Mouse (Mus musculus): ENCODE measurements around the gene Avp.

Avp gene

DNA sequence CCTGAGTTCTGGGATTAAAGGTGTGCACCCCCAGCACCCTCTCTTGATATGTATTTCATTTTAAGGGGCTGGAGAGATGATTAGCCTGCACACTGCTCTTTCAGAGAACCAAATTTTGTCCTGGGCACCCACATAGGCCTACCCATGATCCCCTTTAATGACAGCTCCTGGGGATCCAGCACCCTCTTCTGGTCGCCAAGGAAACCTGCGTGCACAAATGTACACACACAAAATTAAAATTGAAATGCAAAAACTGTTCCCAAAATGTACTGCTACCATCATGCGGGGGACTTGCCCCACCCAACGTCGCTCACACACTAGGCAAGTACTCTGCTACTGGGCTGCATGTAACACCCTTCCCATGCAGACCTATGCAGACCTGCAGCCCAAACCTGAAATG is 7.4 kb downstream of the Avp start:
- DNase-seq (ENCODE audit: low read depth, low spot score) = no peak

DNA sequence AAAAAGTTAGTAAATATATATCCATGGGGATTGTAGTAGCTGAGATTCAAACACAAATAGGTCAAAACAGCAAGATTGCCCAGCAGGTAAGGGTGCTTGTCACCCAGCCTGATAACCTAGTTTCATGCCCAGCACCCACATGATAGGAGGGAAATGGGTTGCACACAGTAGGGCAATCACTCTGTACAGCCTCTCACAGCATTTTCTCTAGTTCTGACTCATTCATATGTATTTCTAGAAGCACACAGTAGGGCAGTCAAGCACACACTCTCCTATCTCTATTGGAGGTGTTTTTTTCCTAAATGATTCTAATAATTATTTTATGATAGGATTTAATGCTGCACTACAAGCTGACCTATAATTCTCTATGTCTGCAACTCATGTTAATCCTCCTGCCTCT is 12.4 kb downstream of the Avp start:
- DNase-seq (ENCODE audit: low read depth, low spot score) = no peak

DNA sequence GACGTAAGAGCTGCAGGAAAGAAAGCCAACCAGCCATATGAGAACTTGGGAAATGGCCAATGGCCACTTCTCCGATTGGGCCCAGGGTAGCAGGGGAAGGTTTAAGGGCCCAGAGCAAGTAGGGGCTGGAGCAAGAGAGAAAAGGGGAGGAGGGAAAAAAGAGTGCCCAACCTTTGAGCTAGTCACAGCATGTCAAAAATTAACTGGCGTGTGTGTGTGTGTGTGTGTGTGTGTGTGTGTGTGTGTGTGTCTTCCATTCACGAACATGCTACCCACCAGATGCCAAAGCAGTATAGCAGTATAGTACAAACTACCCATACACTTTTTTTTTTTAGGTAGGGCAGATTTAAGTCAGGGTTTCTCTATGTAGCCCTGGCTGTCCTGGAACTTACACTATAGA is 13.4 kb downstream of the Avp start:
- no peak for DNase-seq (ENCODE audit: low read depth, low spot score)

DNA sequence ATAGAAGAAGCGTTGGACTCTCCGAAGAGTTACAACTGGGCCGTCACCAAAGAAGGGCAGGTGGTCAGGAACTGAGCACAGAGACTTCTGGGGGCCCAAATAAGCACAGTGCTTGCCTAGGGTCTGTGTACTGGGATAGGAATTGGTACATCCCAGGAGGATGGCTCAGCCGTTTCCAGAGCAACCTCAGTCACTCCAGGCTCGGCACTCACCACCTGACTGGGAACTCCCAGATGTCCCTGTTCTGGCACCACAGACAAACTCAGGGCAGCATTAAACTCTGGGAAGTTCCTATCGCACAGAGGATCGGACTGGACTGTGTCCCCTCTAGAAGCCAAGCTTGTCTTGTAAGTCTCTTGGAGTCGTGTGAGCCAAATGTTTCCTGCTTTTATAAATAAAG is 17.4 kb downstream of the Avp start:
- DNase-seq (ENCODE audit: low read depth, low spot score) = no peak

DNA sequence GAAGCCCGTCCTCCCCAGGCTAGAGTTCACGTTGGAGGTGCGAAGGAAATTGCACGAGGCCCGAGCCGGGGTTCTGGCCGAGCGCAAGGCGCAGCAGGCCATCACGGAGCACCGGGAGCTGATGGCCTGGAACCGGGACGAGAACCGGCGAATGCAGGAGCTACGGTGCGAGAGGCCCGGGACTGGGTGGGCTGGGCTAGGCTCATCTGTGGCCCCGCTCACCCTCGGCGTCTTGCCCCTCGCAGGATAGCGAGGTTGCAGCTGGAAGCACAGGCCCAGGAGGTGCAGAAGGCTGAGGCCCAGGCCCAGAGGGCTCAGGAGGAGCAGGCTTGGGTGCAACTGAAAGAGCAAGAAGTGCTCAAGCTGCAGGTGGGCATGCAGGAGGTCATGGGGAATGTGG is 18.3 kb downstream of the Avp start:
- no peak for DNase-seq (ENCODE audit: low read depth, low spot score)

DNA sequence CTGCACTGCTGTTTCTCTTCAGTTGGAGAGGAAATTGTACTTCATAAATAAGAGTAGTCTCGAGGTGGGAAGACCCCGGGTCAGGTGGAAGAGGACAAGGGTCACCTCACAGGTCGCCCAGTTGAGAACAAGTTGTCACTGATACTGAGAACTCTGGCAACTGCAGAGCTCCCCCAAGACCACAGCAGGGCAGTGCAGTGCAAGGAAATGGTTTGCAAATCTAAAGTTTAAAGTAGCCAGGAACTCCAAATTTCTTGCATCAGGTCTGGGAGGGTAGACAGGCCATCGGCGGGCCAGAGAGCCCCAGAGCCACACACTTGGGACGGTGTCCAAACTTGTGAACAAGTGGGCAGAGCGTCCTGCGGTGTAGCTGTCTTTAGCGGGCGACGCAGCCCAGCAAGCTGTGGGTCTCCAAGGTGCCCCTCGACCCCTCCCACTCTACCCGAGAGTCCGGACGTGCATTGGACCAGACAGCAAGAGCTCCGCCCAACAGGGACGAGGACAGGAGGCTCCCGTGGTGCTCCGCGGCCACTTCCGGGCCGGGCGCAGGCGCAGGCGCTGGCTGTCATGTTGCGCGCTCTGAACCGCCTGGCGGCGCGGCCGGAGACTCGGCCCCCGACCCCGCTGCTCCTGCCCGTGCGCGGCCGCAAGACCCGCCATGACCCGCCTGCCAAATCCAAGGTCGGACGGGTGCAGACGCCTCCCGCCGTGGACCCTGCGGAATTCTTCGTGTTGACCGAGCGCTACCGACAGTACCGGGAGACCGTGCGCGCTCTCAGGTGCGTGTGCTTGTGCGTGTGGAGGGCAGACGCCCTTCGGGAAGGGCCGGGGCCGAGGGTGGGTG is 18.9 kb downstream of the Avp start, which contains the start of gene Mrps26:
Gene Mrps26, plus strand, starts transcription at position 531 of the 844 bp plus-strand sequence.
- DNase-seq (ENCODE audit: low read depth, low spot score) = peak; percentile 98

DNA sequence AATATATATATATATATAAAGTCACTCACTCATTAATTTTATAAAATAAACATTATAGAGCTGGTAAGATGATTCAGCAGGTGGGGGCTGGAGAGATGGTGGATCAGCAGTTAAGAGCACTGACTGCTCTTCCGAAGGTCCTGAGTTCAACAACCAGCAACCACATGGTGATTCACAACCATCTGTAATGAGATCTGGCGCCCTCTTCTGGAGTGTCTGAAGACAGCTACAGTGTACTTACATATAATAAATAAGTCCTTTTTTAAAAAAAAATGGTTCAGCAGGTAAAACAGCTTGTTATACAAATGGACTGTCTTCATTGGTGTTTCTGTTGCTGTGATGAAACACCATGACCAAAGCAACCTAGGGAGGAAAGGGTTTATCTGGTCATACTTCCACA is 24.3 kb downstream of the Avp start:
- DNase-seq (ENCODE audit: low read depth, low spot score) = no peak

DNA sequence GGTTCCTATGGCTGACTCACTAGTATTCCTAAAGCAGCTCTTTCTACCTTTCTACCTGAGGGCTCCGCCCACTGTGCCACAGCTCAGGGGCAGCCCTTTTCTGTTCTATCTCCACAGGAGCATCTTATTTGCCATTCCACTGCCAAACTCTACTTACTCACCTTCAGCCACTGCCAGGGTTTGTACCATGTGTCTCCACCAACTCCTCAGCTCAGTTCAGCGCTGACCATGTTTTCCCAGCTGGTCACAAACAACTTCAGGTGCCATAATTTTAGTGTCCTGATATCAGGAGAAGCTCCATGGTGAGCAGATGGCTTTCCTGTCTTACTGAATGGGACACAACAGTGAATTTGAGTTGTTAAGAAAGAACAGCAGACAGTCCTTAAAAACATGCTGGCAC is 24.9 kb downstream of the Avp start:
- DNase-seq (ENCODE audit: low read depth, low spot score) = no peak

DNA sequence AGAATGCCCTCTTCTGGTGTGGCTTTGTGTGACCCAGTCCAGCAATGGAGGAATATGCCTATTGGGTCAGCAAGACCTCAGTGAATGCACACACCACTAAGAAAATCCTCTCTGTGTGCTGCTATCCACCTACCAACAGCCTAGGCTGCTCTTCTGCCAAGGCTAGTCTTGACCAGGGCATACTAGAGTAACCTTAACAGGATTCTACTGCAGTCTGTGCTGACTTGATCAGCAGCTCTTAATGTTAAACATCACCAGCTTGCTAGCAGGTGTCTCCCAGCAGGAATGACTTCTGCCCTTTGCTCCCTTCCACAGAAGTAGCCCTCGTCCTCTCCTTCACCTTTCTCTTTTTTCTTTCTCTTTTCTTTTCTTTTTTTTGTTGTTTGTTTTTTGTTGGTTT is 26.1 kb downstream of the Avp start:
- no peak for DNase-seq (ENCODE audit: low read depth, low spot score)

DNA sequence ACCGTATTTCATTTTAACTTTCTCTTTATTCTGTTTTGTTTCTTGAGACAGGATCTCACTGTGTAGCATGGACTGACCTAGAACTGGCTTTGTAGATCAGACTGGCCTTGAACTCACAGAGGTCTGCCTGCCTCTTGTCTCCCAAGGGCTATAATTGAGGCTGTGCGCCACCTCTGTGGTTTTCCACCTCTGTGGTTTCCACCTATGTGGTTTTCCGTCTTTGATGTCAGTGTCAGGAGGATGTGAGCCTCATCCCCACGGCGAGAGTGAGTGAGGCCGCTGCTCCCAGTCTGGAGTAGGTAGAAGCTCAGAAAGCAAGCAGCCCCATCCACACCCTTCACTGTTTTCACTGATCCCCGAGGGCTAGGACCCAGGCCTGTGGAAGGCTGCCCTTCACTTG is 27.5 kb downstream of the Avp start:
- no peak for DNase-seq (ENCODE audit: low read depth, low spot score)

DNA sequence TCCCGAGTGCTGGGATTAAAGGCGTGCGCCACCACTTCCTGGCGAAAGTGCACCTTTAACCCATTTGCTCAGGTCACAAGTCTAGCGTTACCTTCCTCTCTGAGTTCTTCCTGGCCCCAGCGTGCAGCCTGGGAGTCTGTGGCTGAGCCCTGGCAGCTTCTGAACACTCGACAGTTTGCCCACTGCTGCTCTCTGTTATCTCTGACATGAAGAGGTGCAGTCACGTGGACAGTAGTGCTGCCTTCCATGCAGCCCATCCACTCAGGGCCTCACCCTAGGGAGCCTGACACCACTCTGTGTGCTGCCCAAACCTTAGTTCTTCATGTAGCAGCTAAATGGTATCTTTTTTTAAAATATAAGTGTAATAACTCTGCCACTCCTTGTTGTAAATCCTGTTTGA is 35.4 kb downstream of the Avp start:
- no peak for DNase-seq (ENCODE audit: low read depth, low spot score)

DNA sequence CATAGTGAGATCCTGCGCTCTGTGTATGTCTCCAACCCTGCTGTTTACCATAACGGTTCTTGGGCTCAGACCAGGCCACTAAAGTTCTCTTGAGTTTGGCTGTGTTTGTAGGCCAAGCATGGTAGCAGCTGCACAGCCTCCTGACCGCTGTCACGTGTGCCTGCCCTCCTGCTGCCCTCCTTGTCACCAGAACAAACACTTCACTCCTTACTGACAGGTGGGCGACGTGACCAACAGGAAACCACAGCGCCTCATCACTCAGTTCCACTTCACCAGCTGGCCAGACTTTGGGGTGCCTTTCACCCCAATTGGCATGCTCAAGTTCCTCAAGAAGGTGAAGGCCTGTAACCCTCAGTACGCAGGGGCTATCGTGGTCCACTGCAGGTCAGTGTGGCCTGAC is 42.1 kb downstream of the Avp start:
- no peak for DNase-seq (ENCODE audit: low read depth, low spot score)

DNA sequence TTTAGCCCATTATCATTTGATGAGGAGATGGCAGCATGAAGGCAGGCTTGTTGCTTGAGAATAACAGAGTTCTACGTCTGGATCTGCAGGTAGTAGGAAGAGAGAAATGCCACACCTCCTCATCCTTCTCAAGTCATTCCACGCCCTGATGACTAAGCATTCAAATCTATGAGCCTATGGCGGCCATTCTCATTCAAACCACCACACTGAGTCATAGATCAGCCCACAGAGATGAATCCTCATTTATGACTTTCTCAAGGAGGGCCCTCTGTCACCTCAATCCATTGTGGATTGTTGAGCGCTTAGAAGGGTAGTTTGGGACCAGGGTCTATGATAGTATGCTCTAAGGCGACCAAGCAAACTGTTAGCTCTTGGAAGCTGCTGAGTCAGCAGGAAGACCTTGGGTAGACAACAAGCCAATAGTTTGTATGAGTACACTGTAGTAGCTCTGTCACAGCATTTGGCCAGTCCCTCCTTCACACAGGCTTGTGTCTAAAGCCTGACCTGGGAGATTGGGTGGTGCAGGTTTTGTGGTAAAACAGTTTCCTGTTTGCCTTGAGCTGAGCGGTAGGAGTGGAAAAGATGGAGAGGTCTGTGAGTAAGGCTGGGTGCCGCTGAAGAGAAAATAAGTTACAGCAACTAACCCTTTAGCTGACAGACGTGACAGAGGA is 43.3 kb downstream of the Avp start:
- no peak for DNase-seq (ENCODE audit: low read depth, low spot score)

DNA sequence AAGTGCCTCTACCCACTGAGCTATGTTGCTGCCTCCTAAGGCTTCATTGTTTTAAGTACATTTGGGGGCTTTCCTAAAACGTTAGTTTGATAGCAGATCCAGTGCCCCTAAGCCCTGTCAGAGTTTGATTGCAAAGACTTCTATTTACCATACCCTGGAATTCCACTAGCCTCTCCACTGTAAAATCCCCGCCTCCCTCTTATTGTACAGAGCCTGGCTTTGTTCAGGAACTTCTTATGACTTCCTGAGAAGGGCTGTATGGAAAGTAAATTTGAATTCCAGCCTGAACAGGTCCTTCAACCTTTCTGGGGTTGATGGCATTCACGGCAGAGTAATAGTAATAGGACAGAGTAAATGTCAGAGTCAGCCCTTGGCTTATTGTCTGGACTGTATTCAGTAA is 45.5 kb downstream of the Avp start:
- DNase-seq (ENCODE audit: low read depth, low spot score) = no peak

DNA sequence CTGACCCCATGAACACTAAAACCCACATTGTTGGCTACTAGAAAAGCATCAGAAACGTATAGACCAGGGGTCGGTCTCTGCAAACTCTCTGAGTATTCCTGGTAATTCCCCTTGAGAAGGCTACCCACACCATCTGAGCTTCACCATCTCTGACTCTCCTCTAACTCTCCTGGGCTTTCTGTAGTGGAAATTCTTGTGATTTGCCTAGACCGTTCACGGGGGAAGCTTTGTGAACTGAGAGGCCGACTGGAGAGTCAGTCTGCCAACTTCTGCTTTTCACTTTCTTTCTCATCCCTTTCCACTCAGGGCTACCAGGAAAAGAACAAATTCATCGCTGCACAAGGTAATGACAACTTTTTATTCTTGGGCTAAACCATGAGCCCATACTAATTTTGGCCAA is 47.3 kb downstream of the Avp start:
- no peak for DNase-seq (ENCODE audit: low read depth, low spot score)

DNA sequence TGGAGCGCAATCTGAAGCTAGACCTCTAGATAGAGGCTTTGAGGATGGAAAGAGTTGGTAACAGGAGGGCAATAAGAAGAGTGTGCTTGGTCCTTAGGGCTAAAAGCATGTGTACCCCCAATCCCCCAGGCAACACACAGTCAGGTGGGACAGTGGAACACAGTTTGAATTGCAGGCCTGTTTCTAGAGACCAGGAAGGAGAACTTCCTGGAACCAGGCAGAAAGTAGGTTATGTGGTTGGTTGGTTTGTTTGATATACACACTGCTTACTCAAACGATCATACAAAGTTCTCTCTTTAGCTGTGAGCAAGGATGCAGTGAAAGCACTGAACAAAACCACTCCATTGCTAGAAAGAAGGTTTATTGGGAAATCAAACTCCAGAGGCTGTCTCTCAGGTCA is 50.2 kb downstream of the Avp start:
- DNase-seq (ENCODE audit: low read depth, low spot score) = no peak
